Mouse (Mus musculus): ENCODE measurements around the gene Oxsr1.

Oxsr1 gene

GRCm38 (mm10) chr9:119338350-119338749 lies 16.1 kb upstream of the Oxsr1 start:
- no peak for DNase-seq (ENCODE audit: extremely low spot score)

GRCm38 (mm10) chr9:119337842-119338241 lies 15.6 kb upstream of the Oxsr1 start:
- no peak for DNase-seq (ENCODE audit: extremely low spot score)

- no peak for DNase-seq (ENCODE audit: extremely low spot score)
Measured at GRCm38 (mm10) chr9:119335571-119335970, 13.3 kb upstream of the Oxsr1 start.

GRCm38 (mm10) chr9:119334834-119335233 lies 12.6 kb upstream of the Oxsr1 start:
- no peak for DNase-seq (ENCODE audit: extremely low spot score)

- DNase-seq (ENCODE audit: extremely low spot score) = no peak
Measured at GRCm38 (mm10) chr9:119334324-119334723, 12.1 kb upstream of the Oxsr1 start.

- no peak for DNase-seq (ENCODE audit: extremely low spot score)
Measured at GRCm38 (mm10) chr9:119330186-119330963, 8.1 kb upstream of the Oxsr1 start.

GRCm38 (mm10) chr9:119328488-119328887 lies 6.3 kb upstream of the Oxsr1 start:
- no peak for DNase-seq (ENCODE audit: extremely low spot score)

- DNase-seq (ENCODE audit: extremely low spot score) = no peak
Measured at GRCm38 (mm10) chr9:119324130-119324529, 1.9 kb upstream of the Oxsr1 start.

- DNase-seq (ENCODE audit: extremely low spot score) = no peak
Measured at GRCm38 (mm10) chr9:119323260-119323645, 1.0 kb upstream of the Oxsr1 start.

- peak; percentile 27 for DNase-seq (ENCODE audit: extremely low spot score)
Measured at GRCm38 (mm10) chr9:119321392-119322229, 616 bp downstream of the Oxsr1 start.

GRCm38 (mm10) chr9:119320946-119321345 lies 1.3 kb downstream of the Oxsr1 start:
- DNase-seq (ENCODE audit: extremely low spot score) = no peak

- no peak for DNase-seq (ENCODE audit: extremely low spot score)
Measured at GRCm38 (mm10) chr9:119320446-119320845, 1.8 kb downstream of the Oxsr1 start.

- DNase-seq (ENCODE audit: extremely low spot score) = no peak
Measured at GRCm38 (mm10) chr9:119318891-119319290, 3.3 kb downstream of the Oxsr1 start.

GRCm38 (mm10) chr9:119313096-119313495 lies 9.1 kb downstream of the Oxsr1 start:
- DNase-seq (ENCODE audit: extremely low spot score) = no peak

- no peak for DNase-seq (ENCODE audit: extremely low spot score)
Measured at GRCm38 (mm10) chr9:119309067-119309466, 13.2 kb downstream of the Oxsr1 start.

GRCm38 (mm10) chr9:119305863-119306262 lies 16.4 kb downstream of the Oxsr1 start:
- DNase-seq (ENCODE audit: extremely low spot score) = no peak

- DNase-seq (ENCODE audit: extremely low spot score) = no peak
Measured at GRCm38 (mm10) chr9:119298563-119298962, 23.7 kb downstream of the Oxsr1 start.

GRCm38 (mm10) chr9:119297696-119298095 lies 24.5 kb downstream of the Oxsr1 start:
- DNase-seq (ENCODE audit: extremely low spot score) = no peak

- no peak for DNase-seq (ENCODE audit: extremely low spot score)
Measured at GRCm38 (mm10) chr9:119290791-119291190, 31.4 kb downstream of the Oxsr1 start.

GRCm38 (mm10) chr9:119280894-119281682 lies 41.1 kb downstream of the Oxsr1 start:
- no peak for DNase-seq (ENCODE audit: extremely low spot score)

GRCm38 (mm10) chr9:119278031-119278430 lies 44.2 kb downstream of the Oxsr1 start:
- DNase-seq (ENCODE audit: extremely low spot score) = no peak

- DNase-seq (ENCODE audit: extremely low spot score) = no peak
Measured at GRCm38 (mm10) chr9:119276321-119276720, 45.9 kb downstream of the Oxsr1 start.

Measured in embryo, embryonic 9.5 days (tissue).